9 mouse cellular contexts compared by ENCODE assay signal in genomic region chr16:92464390-92464972, GRCm38 (mm10). TPM values are rescaled to one million over a fixed set of nuclear protein-coding genes. Genes with fewer than 3 reads are reported as not detected.
DNase-seq lines count a peak whose midpoint lies in the region; ATAC-seq lines count a peak whose summit lies in the region.
"Had no signal": no experiment of that assay in that cellular context is flagged by ENCODE, and none has a peak within 500 bp of the region (broad histone marks: within the 10 kb centered on the region; RNA-seq: fewer than 3 reads in every experiment).

No protein-coding gene starts in this region.

- H3K27ac ChIP-seq in forebrain, embryonic 10.5 days = no peak overlapping the region
- H3K27ac ChIP-seq in limb, embryonic 12.5 days = no peak overlapping the region
- H3K27ac ChIP-seq in midbrain, embryonic 15.5 days = peak overlapping the region; percentile 82; the same call in 1 of the 2 replicates

- H3K9me3 ChIP-seq in forebrain, embryonic 10.5 days = no peaks in the 10 kb centered on the region
- H3K9me3 ChIP-seq in limb, embryonic 12.5 days = no peaks in the 10 kb centered on the region
- H3K9me3 ChIP-seq in midbrain, embryonic 15.5 days = no peaks in the 10 kb centered on the region

- ATAC-seq in limb, embryonic 12.5 days (ENCODE audit: insufficient number of reproducible peaks, insufficient read depth, low FRiP score, low TSS enrichment, low read depth) = no peak
- no peak for ATAC-seq in midbrain, embryonic 15.5 days (replicated peaks)

- peak overlapping the region; percentile 81 for H3K4me2 ChIP-seq in limb, embryonic 12.5 days
- H3K4me2 ChIP-seq in midbrain, embryonic 15.5 days = peak overlapping the region; percentile 60

- peak; percentile 85 for DNase-seq in heart, adult 11 months
- DNase-seq in heart, adult 18-20 months = no peak
- DNase-seq in forebrain, embryonic 10.5 days (ENCODE audit: extremely low spot score, low spot score) = no peak
- no peak for DNase-seq in right cerebral cortex, postnatal 25 days
- DNase-seq in thymus, postnatal 36 days = no peak
- DNase-seq in adrenal gland, adult (ENCODE audit: inconsistent age in 2 of 2, low spot score in 1 of 2) = no peak
- DNase-seq: B cell, adult 2 months had no signal

- 74% methylated on average over 14 of the region's 14 CpGs for WGBS in forebrain, embryonic 10.5 days
- 74% methylated on average over 14 of the region's 14 CpGs for WGBS in limb, embryonic 12.5 days
- 32% methylated on average over 14 of the region's 14 CpGs for WGBS in midbrain, embryonic 15.5 days

- H3K4me3 ChIP-seq in forebrain, embryonic 10.5 days = peak overlapping the region; percentile 92
- peak overlapping the region; percentile 83; the same call in 1 of the 2 replicates for H3K4me3 ChIP-seq in limb, embryonic 12.5 days (replicated peaks)
- peak overlapping the region; percentile 82 for H3K4me3 ChIP-seq in midbrain, embryonic 15.5 days

- no peak overlapping the region for H3K9ac ChIP-seq in limb, embryonic 12.5 days (replicated peaks)
- peak overlapping the region; percentile 68; the same call in 1 of the 2 replicates for H3K9ac ChIP-seq in midbrain, embryonic 15.5 days

- H3K4me1 ChIP-seq in forebrain, embryonic 10.5 days = peaks cover 38% of the 10 kb centered on the region
- H3K4me1 ChIP-seq in limb, embryonic 12.5 days (replicated peaks) = peaks cover 33% of the 10 kb centered on the region
- peaks cover 30% of the 10 kb centered on the region for H3K4me1 ChIP-seq in midbrain, embryonic 15.5 days

- no peaks in the 10 kb centered on the region for H3K27me3 ChIP-seq in forebrain, embryonic 10.5 days (ENCODE audit: poor library complexity, severe bottlenecking)
- 0 out of 2 replicates have a peak, but pooled peaks cover 3% of the 10 kb centered on the region for H3K27me3 ChIP-seq in limb, embryonic 12.5 days
- H3K27me3 ChIP-seq in midbrain, embryonic 15.5 days (replicated peaks) = no peaks in the 10 kb centered on the region

- H3K36me3 ChIP-seq in forebrain, embryonic 10.5 days (replicated peaks) = no peaks in the 10 kb centered on the region
- no peaks in the 10 kb centered on the region for H3K36me3 ChIP-seq in limb, embryonic 12.5 days
- no peaks in the 10 kb centered on the region for H3K36me3 ChIP-seq in midbrain, embryonic 15.5 days (replicated peaks)

RNA-seq across cellular contexts. Expression of gene Rcan1, which starts 6.2 kb away (rescaled TPM):
- 100 to 1,000 TPM in 1 of 2 experiments, 10 to 100 TPM in 1; 95.4 to 129 TPM for total RNA-seq in heart, adult 18-20 months (2021)
- polyA plus RNA-seq in forebrain, embryonic 10.5 days (2016; fragmentation: Nextera tagmentation; extraction: Ambion mirVana) = 34.4 and 34.7 TPM in 2 replicates
- 32.3 and 32.6 TPM in 2 replicates for polyA plus RNA-seq in limb, embryonic 12.5 days (2016; fragmentation: Nextera tagmentation; extraction: Ambion mirVana)
- polyA plus RNA-seq in midbrain, embryonic 15.5 days (2015; fragmentation: Nextera tagmentation; extraction: Ambion mirVana) = 82.1 and 82.9 TPM in 2 replicates

RNA-seq across cellular contexts. Expression of gene Clic6, which starts 21.1 kb away (rescaled TPM):
- 1 to 10 TPM in 1 of 2 experiments, under 1 TPM in 1; 0.37 to 1.1 TPM for total RNA-seq in heart, adult 18-20 months (2021)
- 4.8 and 5.2 TPM in 2 replicates for polyA plus RNA-seq in forebrain, embryonic 10.5 days (2016; fragmentation: Nextera tagmentation; extraction: Ambion mirVana)
- 1.2 and 1.9 TPM in 2 replicates for polyA plus RNA-seq in limb, embryonic 12.5 days (2016; fragmentation: Nextera tagmentation; extraction: Ambion mirVana)
- 3.2 and 3.7 TPM in 2 replicates for polyA plus RNA-seq in midbrain, embryonic 15.5 days (2015; fragmentation: Nextera tagmentation; extraction: Ambion mirVana)
